1 mouse cellular context compared by ENCODE assay signal in genomic region chr7:137477950-137478620, GRCm38 (mm10).
TF ChIP-seq lines count a peak whose summit lies in the region.

No protein-coding gene starts in this region.

TF ChIP-seq in CH12.LX, 34 proteins besides CTCF, POLR2A, EP300 and RAD21 (continued from another document):
- TF ChIP-seq ZKSCAN1 (IDR thresholded peaks at IDR 0.05; ENCODE audit: borderline replicate concordance, low read depth, low read length) (no peak), E2F4 (IDR thresholded peaks at IDR 0.05; ENCODE audit: insufficient replicate concordance, low read depth, low read length) (no peak), KAT2A (IDR thresholded peaks at IDR 0.05; ENCODE audit: insufficient replicate concordance, low read length) (no peak), ETS1 (conservative IDR thresholded peaks at IDR 0.05; ENCODE audit: low read depth, low read length) (no peak), MAFK (IDR thresholded peaks at IDR 0.05; ENCODE audit: insufficient replicate concordance, low read length) (no peak), ELF1 (IDR thresholded peaks at IDR 0.05; ENCODE audit: low read depth, low read length) (no peak), MYC (IDR thresholded peaks at IDR 0.05; ENCODE audit: low read depth, low read length) (no peak), MXI1 (IDR thresholded peaks at IDR 0.05; ENCODE audit: low read depth, low read length) (no peak), MAZ (IDR thresholded peaks at IDR 0.05; ENCODE audit: low read depth, low read length) (no peak), ZMIZ1 (IDR thresholded peaks at IDR 0.05; ENCODE audit: low read depth, low read length) (no peak), ZNF384 (IDR thresholded peaks at IDR 0.05; ENCODE audit: low read depth, low read length) (no peak), MEF2A (IDR thresholded peaks at IDR 0.05; ENCODE audit: borderline replicate concordance, low read depth, low read length) (peak; percentile 67), TCF12 (IDR thresholded peaks at IDR 0.05; ENCODE audit: low read depth, low read length) (peak; percentile 53; the same call in 1 of the 2 replicates), RCOR1 (conservative IDR thresholded peaks at IDR 0.05; ENCODE audit: low read depth, low read length) (no peak), TBP (conservative IDR thresholded peaks at IDR 0.05; ENCODE audit: low read depth, low read length) (no peak), BHLHE40 (IDR thresholded peaks at IDR 0.05; ENCODE audit: low read depth, low read length) (no peak), USF1 (IDR thresholded peaks at IDR 0.05; ENCODE audit: low read depth, low read length) (no peak), ZC3H11A (IDR thresholded peaks at IDR 0.05; ENCODE audit: low read depth, low read length) (peak; percentile 76), NRF1 (IDR thresholded peaks at IDR 0.05; ENCODE audit: low read depth, low read length) (peak; percentile 48), GABPA (IDR thresholded peaks at IDR 0.05; ENCODE audit: insufficient replicate concordance, low read depth, low read length) (no peak), SMC3 (IDR thresholded peaks at IDR 0.05; ENCODE audit: low read depth, low read length) (peak; percentile 97), IRF4 (IDR thresholded peaks at IDR 0.05; ENCODE audit: low read depth, low read length) (peak; percentile 52; the same call in 1 of the 2 replicates), UBTF (IDR thresholded peaks at IDR 0.05; ENCODE audit: low read depth, low read length) (no peak), JUN (IDR thresholded peaks at IDR 0.05; ENCODE audit: insufficient read depth, low read depth, low read length) (no peak), PAX5 (IDR thresholded peaks at IDR 0.05; ENCODE audit: low read length) (no peak), POLR2AphosphoS2 (IDR thresholded peaks at IDR 0.05; ENCODE audit: low read depth, low read length) (no peak), NELFE (IDR thresholded peaks at IDR 0.05; ENCODE audit: low read depth, low read length) (peak; percentile 89; the same call in 1 of the 2 replicates), JUND (conservative IDR thresholded peaks at IDR 0.05; ENCODE audit: low read depth, low read length) (no peak), USF2 (conservative IDR thresholded peaks at IDR 0.05; ENCODE audit: low read depth, low read length) (no peak), CHD2 (IDR thresholded peaks at IDR 0.05; ENCODE audit: low read length) (no peak), CHD1 (IDR thresholded peaks at IDR 0.05; ENCODE audit: low read depth, low read length) (no peak), HCFC1 (IDR thresholded peaks at IDR 0.05; ENCODE audit: low read depth, low read length) (no peak)
TF ChIP-seq in CH12.LX: peak in this region for 7.
